Mouse (Mus musculus) lung, adult 2 months (tissue): ENCODE results near the gene Gm49355. TPM values are rescaled to one million over a fixed set of nuclear protein-coding genes. Genes with fewer than 3 reads are reported as not detected.
"Not testable (repeated sequence)": the region's sequence is repeated elsewhere in the genome, so short reads cannot be mapped to it uniquely, and the experiment has no call there.

Experiments used
- DNase-seq: peaks from one replicate; pipeline ENCODE4 v3.0.0; 2022
- H3K4me1 ChIP-seq: fragments of 200-500 bp; 2 replicates; pipeline ENCODE4 v1.6.1; 2011; ENCODE audit warnings: low read length; ENCODE audit not compliant: control insufficient read depth, insufficient read depth
- H3K4me3 ChIP-seq: fragments of 200-500 bp; replicated peaks from 2 replicates; pipeline ENCODE3; 2011; ENCODE audit warnings: low read depth, mild to moderate bottlenecking, control low read depth, low read length; ENCODE audit errors: extremely low read depth
- CTCF ChIP-seq: fragments of 200-500 bp; IDR thresholded peaks from 2 replicates; pipeline ENCODE4 v1.5.1; 2011; ENCODE audit warnings: mild to moderate bottlenecking, low read length, control low read depth; ENCODE audit not compliant: insufficient read depth
- POLR2A ChIP-seq: fragments of 200-500 bp; IDR thresholded peaks from 2 replicates; pipeline ENCODE4 v1.6.1; 2011; ENCODE audit warnings: low read depth, mild to moderate bottlenecking, control low read depth, low read length, borderline replicate concordance; ENCODE audit errors: extremely low read depth
- WGBS: fragments of 180-500 bp; shearing (Covaris S2); methylation state at CpG from one replicate; pipeline ENCODE4 v1.1.7; 2018; 5-methylcytosine and 5-hydroxymethylcytosine counted together
- polyA plus RNA-seq: library from polyadenylated mRNA; depleted of rRNA; stranded (reverse); fragments of >200 nt; gene quantifications from 2 replicates; pipeline ENCODE4 v1.2.3, GENCODE M21; 2012; rRNA removed

Gene Gm49355
- 0.07 and 0.19 TPM in 2 replicates for polyA plus RNA-seq

GRCm38 (mm10) chr14:12283641-12284040 is at the start of gene Gm49355:
Gm49355 (plus strand) TSS chr14:12283976.
- Histone ChIP-seq H3K4me3 (peak within 1 kb of the TSS; percentile 87), H3K4me1 (no peaks in the 10 kb centered on the region)
- WGBS = 66% methylated on average over 6 of the region's 6 CpGs
- TF ChIP-seq CTCF (no peak), POLR2A (no peak)
- DNase-seq = no peak

- TF ChIP-seq CTCF (no peak), POLR2A (no peak)
- Histone ChIP-seq H3K4me1 (no peaks in the 10 kb centered on the region), H3K4me3 (no peak overlapping the region)
- WGBS = 53% methylated on average over 4 of the region's 4 CpGs
- no peak for DNase-seq
Observed at GRCm38 (mm10) chr14:12243726-12244125, 40.0 kb upstream of the Gm49355 start.

DNA sequence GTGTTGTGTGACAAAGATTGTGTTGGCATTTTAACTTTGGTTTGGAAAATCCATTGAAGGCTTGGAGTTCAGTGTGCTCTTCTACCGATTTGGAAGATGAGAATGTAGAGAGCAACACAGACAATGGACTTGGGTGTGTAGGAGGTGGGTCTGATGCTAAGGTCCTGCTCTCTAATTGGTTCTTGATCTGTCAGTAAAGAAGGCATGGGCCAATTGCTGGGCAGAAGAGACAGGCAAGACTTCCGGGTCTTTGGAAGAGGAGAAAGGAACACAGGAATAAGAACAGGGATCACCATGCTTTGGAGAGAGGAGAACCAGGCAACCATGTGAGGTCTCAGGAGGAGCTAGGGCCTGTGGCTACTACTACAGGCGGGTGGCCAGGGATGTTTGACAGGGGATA is 7.7 kb upstream of the Gm49355 start:
- WGBS = 65% methylated on average over 3 of the region's 3 CpGs
- no peaks in the 10 kb centered on the region for H3K4me1 ChIP-seq
- DNase-seq = no peak
- no peak overlapping the region for H3K4me3 ChIP-seq
- TF ChIP-seq POLR2A (no peak), CTCF (no peak)

DNA sequence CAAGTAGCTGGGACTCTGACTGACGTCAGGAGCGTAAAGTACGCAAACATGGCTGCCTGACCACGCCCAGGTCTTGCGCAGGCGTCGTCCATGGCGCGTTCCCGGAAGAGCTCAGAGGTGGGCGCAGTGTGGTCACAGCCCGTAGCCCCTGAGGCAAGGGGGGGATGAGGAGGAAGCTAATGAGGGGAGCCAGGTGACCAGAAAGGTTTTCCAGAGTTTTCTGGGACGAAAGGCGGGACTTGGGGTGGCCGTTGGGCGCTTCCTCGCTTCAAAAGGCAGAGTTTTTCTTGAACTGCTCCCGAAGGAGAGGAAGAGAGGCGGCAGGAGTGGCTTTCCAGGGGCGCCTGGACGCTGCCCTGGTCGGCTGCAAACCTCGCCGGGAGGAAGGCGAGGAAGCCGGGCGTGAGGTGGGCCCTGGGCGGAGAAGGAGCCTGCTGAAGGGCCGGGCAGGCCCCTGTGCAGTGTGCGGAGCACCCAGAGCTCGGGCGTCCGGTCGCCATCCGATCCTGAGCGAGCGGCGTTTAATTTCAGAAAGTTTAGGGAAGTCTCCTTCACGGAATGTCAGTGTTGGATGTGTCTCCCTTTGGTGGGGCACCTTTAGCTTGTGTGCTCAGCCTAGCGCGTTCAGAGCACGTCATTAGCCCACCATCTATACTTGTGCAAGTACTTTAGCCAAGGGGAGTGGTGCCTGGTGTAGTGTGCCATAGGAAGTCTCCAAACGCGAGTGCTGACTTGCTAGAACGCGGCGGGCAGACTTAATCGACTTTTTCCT is 551 bp downstream of the Gm49355 start, which contains the start of gene 3830406C13Rik:
Gene 3830406C13Rik, plus strand, starts transcription at position 33 of the 772 bp plus-strand sequence.
- H3K4me1 ChIP-seq = no peaks in the 10 kb centered on the region
- under 1% methylated on average over 48 of the region's 48 CpGs for WGBS
- peak within 1 kb of the TSS; percentile 87 for H3K4me3 ChIP-seq
- TF ChIP-seq CTCF (no peak), POLR2A (peak; percentile 96)
- peak; percentile 85 for DNase-seq

DNA sequence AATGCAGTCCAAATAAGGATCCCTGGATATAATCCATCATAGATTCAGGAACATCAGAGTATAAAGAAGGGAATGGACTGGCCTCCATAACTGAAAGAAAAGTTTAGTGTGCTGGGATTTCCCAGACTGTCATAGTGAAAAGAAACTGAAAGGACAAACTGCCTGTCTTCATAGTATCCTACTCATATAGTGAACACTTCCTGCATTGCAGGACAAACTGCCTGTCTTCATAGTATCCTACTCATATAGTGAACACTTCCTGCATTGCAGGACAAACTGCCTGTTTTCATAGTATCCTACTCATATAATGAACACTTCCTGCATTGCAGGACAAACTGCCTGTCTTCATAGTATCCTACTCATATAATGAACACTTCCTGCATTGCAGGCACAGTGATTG is 6.0 kb downstream of the Gm49355 start:
- H3K4me1 ChIP-seq, DNase-seq, H3K4me3 ChIP-seq: not testable (repeated sequence)

GRCm38 (mm10) chr14:12296391-12296790 is 12.6 kb downstream of the Gm49355 start:
- WGBS = 89% methylated on average over 7 of the region's 7 CpGs
- DNase-seq = no peak
- H3K4me3 ChIP-seq = no peak overlapping the region
- no peak for TF ChIP-seq CTCF
- no peak for TF ChIP-seq POLR2A
- no peaks in the 10 kb centered on the region for H3K4me1 ChIP-seq

- Histone ChIP-seq H3K4me1 (no peaks in the 10 kb centered on the region), H3K4me3 (no peak overlapping the region)
- TF ChIP-seq CTCF (no peak), POLR2A (no peak)
- no peak for DNase-seq
Observed at GRCm38 (mm10) chr14:12299171-12299570, 15.4 kb downstream of the Gm49355 start.

DNA sequence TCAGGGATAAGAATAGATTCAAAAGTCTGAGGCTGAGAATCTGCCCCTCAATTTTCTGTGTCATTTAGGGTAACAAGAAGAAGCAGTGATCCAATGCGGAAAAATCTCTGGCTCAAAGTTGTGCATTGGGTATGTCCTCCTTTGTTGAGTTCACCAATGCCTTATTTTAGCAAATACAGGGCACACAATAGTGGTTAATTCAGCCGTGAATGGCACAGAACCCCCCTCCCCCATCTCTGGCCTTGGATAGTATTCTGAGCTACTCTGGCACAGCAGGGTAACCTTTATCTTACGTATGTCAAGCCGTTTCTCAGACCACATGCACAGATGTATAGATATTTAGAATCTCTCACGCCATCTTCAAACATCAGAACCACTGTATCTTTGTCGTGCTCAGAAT is 15.9 kb downstream of the Gm49355 start:
- DNase-seq = no peak
- WGBS = 85% methylated on average over 6 of the region's 6 CpGs

DNA sequence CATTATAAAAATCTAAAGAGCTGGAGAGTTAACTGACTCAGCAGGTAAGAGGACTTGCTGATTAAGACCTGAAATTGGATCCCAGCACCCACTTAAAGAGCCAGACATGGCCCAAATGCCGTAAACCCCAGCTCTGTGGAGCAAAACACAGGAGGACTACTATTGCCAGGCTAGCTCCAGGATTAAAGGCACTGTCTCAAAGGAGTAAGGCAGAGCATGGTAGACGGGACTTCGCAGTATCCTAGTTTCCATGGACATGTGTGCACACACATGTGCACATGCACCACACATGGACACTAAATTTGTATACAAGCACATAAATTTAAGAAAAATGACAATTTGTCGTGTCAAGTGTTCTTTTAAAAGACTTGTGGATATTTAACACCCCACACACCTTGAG is 16.5 kb downstream of the Gm49355 start:
- Histone ChIP-seq H3K4me1 (no peaks in the 10 kb centered on the region), H3K4me3 (no peak overlapping the region)
- WGBS = 82% methylated on average over 4 of the region's 4 CpGs
- DNase-seq = no peak
- no peak for TF ChIP-seq POLR2A
- no peak for TF ChIP-seq CTCF

More for the DNA sequence above, 15.9 kb downstream of the Gm49355 start:
- TF ChIP-seq POLR2A (no peak), CTCF (no peak)
- Histone ChIP-seq H3K4me3 (no peak overlapping the region), H3K4me1 (no peaks in the 10 kb centered on the region)

DNA sequence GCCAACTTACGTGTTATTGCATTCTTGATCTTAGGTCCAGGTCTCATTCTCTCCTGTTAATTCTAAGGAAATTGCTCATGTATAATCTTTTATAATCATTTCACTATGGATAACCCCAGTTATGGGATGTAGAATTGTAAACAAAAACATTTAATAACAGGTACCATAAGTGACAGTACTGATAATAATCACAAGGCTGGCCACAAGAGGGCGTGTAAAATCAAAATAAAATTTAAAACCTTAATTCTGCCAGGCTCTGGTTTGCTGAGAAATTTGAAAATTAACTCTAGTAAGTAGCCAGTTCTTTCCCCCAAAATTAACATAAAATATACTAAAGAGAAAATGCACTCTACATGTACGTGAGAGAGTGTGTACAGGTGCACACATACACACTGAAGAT is 16.9 kb downstream of the Gm49355 start:
- no peak overlapping the region for H3K4me3 ChIP-seq
- no peak for DNase-seq
- TF ChIP-seq POLR2A = no peak
- TF ChIP-seq CTCF = no peak
- no peaks in the 10 kb centered on the region for H3K4me1 ChIP-seq
- WGBS = 75% methylated on average over 3 of the region's 3 CpGs
